Mouse (Mus musculus): ENCODE data around the gene Taf3. TPM values are rescaled to one million over a fixed set of nuclear protein-coding genes. Genes with fewer than 3 reads are reported as not detected.

The Taf3 gene
- polyA plus RNA-seq, 2 experiments, result 9.2 to 12.4 TPM

DNA sequence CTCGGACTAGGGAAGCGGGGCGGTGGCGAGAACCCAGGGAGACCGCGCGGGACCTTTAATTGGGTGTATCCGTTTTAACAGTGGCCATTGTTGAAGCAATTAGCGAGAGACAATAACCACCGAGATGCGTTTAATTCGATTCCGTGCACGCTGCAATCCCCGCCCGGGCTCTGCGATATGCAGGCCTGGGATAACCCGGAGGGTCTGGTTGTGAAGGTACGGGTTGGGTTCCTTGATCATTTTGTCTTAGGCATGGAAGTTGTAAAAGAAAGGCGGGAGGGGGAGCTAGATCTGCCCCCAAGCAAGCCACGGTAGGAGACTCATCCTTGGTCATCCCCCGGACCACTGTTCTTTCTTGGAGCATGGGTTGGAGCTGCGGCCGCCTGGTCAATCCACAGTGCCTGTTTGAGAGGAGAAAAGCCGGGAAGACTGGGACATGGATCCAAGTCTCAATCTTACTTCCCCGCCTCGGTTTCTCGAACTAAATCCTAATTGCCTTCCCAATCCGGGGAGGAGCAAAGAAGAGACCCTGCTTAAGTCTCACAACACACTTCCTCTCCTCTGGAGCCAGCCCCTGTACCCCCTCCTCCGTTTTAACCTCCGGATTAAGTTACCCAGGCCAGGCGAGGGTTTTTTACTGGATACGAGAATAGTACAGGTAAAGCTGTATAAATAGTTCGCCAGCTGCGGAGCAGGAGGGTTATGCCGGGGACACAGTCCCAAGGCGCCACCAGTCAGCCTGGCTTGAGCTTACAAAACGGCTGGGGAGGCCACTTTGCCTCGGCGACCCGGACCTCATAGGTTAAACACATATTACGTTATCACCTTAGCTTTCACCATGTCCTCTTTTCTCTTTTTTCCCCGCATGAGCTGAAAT, 165.2 kb downstream of the Taf3 start:
- Histone ChIP-seq H3K4me1 (ENCODE audit: control insufficient read depth, insufficient read depth, low read length) (peaks cover 17% of the 10 kb centered on the region), H3K27me3 (ENCODE audit: control insufficient read depth, insufficient read depth, low read length) (peaks cover 85% of the 10 kb centered on the region), H3K36me3 (ENCODE audit: control insufficient read depth, insufficient read depth, low read length) (no peaks in the 10 kb centered on the region), H3K27ac (replicated peaks; ENCODE audit: low read depth, low read length) (no peak overlapping the region), H3K9ac (ENCODE audit: low read depth, low read length, severe bottlenecking) (no peak overlapping the region), H3K4me3 (replicated peaks; ENCODE audit: low read length) (peak overlapping the region; percentile 28), H3K9me3 (ENCODE audit: control insufficient read depth, low read length) (no peaks in the 10 kb centered on the region), H3K4me2 (replicated peaks; ENCODE audit: low read depth, low read length, severe bottlenecking) (peak overlapping the region; percentile 57)
- ATAC-seq (ENCODE audit: low FRiP score, low read depth), result no peak
- TF ChIP-seq POLR2A (IDR thresholded peaks at IDR 0.05; ENCODE audit: borderline replicate concordance, extremely low read depth, insufficient read depth, insufficient read length), result no peak
- no peak for DNase-seq (ENCODE audit: low spot score)
- WGBS, result under 1% methylated on average over 43 of the region's 43 CpGs

DNA sequence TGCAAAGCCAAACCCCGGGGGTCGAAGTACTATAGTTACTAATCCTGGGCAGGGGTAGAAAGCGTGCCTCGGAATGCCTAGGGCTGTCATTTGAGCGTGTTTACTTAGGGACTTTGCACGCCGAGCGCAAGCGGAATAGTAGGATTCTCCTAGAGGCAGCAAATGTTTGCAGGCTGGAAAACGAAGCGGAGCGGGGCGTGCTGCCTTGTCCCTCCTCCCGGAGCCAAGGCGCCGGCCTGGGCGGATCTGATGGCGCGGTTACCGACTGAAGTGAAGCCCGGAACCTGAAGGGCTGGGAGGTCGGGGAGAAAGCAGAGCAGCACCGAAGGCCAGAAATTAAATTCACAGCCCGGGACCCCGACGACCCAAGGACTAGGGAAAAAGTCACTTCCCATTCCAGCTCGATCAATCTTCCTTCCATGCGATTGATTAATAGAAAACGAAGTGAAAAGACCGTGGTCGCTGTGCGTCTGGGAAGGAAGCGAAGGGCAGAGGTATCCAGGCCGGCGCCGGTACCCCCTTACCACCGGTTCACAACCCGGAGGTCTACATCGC, 165.9 kb downstream of the Taf3 start:
- H3K9me3 ChIP-seq (ENCODE audit: control insufficient read depth, low read length), result no peaks in the 10 kb centered on the region
- ATAC-seq (ENCODE audit: low FRiP score, low read depth), result no peak
- H3K27me3 ChIP-seq (ENCODE audit: control insufficient read depth, insufficient read depth, low read length), result peaks cover 85% of the 10 kb centered on the region
- under 1% methylated on average over 39 of the region's 39 CpGs for WGBS
- peak overlapping the region; percentile 57 for H3K4me2 ChIP-seq (replicated peaks; ENCODE audit: low read depth, low read length, severe bottlenecking)
- H3K4me3 ChIP-seq (replicated peaks; ENCODE audit: low read length), result peak overlapping the region; percentile 28
- H3K36me3 ChIP-seq (ENCODE audit: control insufficient read depth, insufficient read depth, low read length), result no peaks in the 10 kb centered on the region
- H3K27ac ChIP-seq (replicated peaks; ENCODE audit: low read depth, low read length), result no peak overlapping the region
- TF ChIP-seq POLR2A (IDR thresholded peaks at IDR 0.05; ENCODE audit: borderline replicate concordance, extremely low read depth, insufficient read depth, insufficient read length), result no peak
- H3K4me1 ChIP-seq (ENCODE audit: control insufficient read depth, insufficient read depth, low read length), result peaks cover 17% of the 10 kb centered on the region
- H3K9ac ChIP-seq (ENCODE audit: low read depth, low read length, severe bottlenecking), result no peak overlapping the region
- DNase-seq (ENCODE audit: low spot score), result peak; percentile 63

DNA sequence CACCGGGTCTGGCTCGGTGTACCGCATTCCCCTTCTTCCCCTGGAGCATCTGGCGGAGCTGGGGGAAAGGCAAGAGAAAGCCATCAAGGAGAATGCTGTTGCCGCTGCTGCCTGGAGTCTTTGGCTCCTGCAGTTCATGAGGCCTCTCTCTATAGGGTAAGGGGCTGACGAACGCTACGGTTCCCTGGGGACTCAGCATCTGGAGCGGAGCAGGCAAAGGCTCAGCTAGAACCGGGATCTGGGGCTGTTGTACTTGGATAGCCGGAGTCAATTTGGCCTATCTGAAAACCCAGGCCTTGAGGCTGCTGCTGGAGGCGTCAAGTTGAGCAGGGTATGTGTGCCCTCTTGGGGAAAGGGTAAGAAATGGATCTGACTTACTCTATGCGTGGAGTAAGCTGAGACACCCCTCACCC, 166.8 kb downstream of the Taf3 start:
- TF ChIP-seq POLR2A (IDR thresholded peaks at IDR 0.05; ENCODE audit: borderline replicate concordance, extremely low read depth, insufficient read depth, insufficient read length), result no peak
- Histone ChIP-seq H3K4me1 (ENCODE audit: control insufficient read depth, insufficient read depth, low read length) (peaks cover 17% of the 10 kb centered on the region), H3K27me3 (ENCODE audit: control insufficient read depth, insufficient read depth, low read length) (peaks cover 84% of the 10 kb centered on the region), H3K9ac (ENCODE audit: low read depth, low read length, severe bottlenecking) (no peak overlapping the region), H3K36me3 (ENCODE audit: control insufficient read depth, insufficient read depth, low read length) (no peaks in the 10 kb centered on the region), H3K9me3 (ENCODE audit: control insufficient read depth, low read length) (no peaks in the 10 kb centered on the region), H3K4me3 (replicated peaks; ENCODE audit: low read length) (peak overlapping the region; percentile 33), H3K4me2 (replicated peaks; ENCODE audit: low read depth, low read length, severe bottlenecking) (peak overlapping the region; percentile 57), H3K27ac (replicated peaks; ENCODE audit: low read depth, low read length) (no peak overlapping the region)
- ATAC-seq (ENCODE audit: low FRiP score, low read depth) (no peak), DNase-seq (ENCODE audit: low spot score) (no peak)
- 0% methylated on average over 13 of the region's 13 CpGs for WGBS

DNA sequence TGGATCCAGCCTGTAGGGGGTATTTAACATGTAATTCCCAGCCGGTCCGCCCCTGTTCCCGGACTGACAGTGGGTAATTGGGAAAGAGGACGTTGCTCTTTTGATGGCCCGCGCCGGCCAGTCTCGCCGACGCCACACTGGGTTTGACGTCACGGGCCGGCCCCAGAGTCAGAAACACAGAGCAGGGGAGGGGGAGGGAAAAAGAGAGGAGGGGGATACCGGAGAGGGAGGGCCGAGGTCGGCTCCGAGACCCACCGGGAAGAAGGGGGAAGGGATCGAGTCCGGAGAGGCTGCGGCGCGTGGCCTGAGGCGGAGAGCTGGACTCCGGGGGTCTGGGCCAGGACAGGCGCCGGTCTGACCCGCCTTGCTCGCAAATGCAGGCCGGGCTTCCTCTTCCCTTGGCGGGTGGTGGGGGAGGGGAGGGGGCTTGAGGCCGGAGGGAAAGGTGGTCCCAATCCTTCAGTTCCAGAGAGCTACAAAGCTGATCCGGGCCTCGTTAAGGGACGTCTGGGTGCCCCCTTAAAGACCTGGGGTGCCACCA, 167.3 kb downstream of the Taf3 start, which contains the start of gene 4930412O13Rik:
4930412O13Rik (plus strand) TSS at position 202 of the 541 bp plus-strand sequence.
- no peak within 1 kb of the TSS; the same call in 1 of the 2 replicates for H3K9ac ChIP-seq (ENCODE audit: low read depth, low read length, severe bottlenecking)
- H3K4me3 ChIP-seq (replicated peaks; ENCODE audit: low read length), result peak within 1 kb of the TSS; percentile 33
- peak within 1 kb of the TSS; percentile 57 for H3K4me2 ChIP-seq (replicated peaks; ENCODE audit: low read depth, low read length, severe bottlenecking)
- no peaks in the 10 kb centered on the region for H3K36me3 ChIP-seq (ENCODE audit: control insufficient read depth, insufficient read depth, low read length)
- H3K27ac ChIP-seq (replicated peaks; ENCODE audit: low read depth, low read length), result no peak within 1 kb of the TSS
- peaks cover 17% of the 10 kb centered on the region for H3K4me1 ChIP-seq (ENCODE audit: control insufficient read depth, insufficient read depth, low read length)
- peaks cover 84% of the 10 kb centered on the region for H3K27me3 ChIP-seq (ENCODE audit: control insufficient read depth, insufficient read depth, low read length)
- H3K9me3 ChIP-seq (ENCODE audit: control insufficient read depth, low read length), result no peaks in the 10 kb centered on the region
- DNase-seq (ENCODE audit: low spot score) (no peak), ATAC-seq (ENCODE audit: low FRiP score, low read depth) (no peak)
- under 1% methylated on average over 16 of the region's 35 CpGs for WGBS
- TF ChIP-seq POLR2A (IDR thresholded peaks at IDR 0.05; ENCODE audit: borderline replicate concordance, extremely low read depth, insufficient read depth, insufficient read length), result no peak

DNA sequence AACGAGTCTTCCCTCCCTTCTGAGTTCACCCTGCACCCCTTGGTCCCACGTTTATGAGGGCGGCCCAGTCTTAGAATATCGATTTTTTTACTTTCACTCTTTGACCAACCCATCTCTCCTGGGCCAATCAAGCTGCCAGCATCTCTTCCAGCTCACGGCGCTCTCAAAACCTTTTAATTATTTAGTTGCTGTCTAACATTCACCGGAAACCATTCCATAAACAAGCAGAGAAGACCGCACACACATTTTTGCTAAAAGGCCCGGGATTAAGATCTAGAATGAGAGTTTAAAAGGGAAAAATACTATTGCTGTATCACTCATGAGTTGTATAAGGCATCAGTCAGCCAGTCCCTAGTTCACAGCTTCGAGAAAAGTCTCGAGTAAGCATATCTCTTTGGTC, 168.1 kb downstream of the Taf3 start:
- no peak overlapping the region for H3K27ac ChIP-seq (replicated peaks; ENCODE audit: low read depth, low read length)
- no peak for TF ChIP-seq POLR2A (IDR thresholded peaks at IDR 0.05; ENCODE audit: borderline replicate concordance, extremely low read depth, insufficient read depth, insufficient read length)
- H3K36me3 ChIP-seq (ENCODE audit: control insufficient read depth, insufficient read depth, low read length), result no peaks in the 10 kb centered on the region
- no peak overlapping the region; the same call in 1 of the 2 replicates for H3K4me2 ChIP-seq (replicated peaks; ENCODE audit: low read depth, low read length, severe bottlenecking)
- peaks cover 84% of the 10 kb centered on the region for H3K27me3 ChIP-seq (ENCODE audit: control insufficient read depth, insufficient read depth, low read length)
- 4% methylated on average over 11 of the region's 11 CpGs for WGBS
- no peak for DNase-seq (ENCODE audit: low spot score)
- H3K4me1 ChIP-seq (ENCODE audit: control insufficient read depth, insufficient read depth, low read length), result peaks cover 17% of the 10 kb centered on the region
- ATAC-seq (ENCODE audit: low FRiP score, low read depth), result no peak
- H3K4me3 ChIP-seq (replicated peaks; ENCODE audit: low read length), result no peak overlapping the region
- no peaks in the 10 kb centered on the region for H3K9me3 ChIP-seq (ENCODE audit: control insufficient read depth, low read length)
- H3K9ac ChIP-seq (ENCODE audit: low read depth, low read length, severe bottlenecking), result no peak overlapping the region
